Mouse (Mus musculus): ENCODE measurements at regions not wholly inside any gene's neighbourhood (a gene's known extent, or its start where the extent isn't known, plus 50 kb on each side); places are given as distances from the start of the nearest gene placed in this dataset.

DNA sequence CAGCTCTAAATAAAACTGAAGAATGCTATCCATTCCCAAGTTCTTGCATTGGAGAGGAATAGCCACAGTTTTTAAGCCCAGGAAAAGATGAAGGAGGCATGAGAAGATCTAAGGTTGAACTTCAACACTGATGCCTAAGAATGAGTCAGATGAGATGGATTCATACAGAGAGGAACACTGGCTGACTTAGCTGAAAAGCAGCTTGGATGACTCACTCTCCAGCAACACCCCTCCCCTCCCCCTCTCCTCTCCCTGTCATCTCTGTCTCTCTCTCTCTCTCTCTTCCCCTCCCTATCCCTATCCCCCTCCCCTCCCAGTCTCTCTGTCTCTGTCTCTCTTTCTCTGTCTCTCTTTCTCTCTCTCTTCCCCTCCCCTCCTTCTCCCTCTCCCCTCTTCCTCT lies 186.4 kb upstream of the Id4 start:
- TF ChIP-seq EP300 (IDR thresholded peaks at IDR 0.05; ENCODE audit: insufficient read depth, low read depth, low read length) = no peak
- TF ChIP-seq POLR2A (IDR thresholded peaks at IDR 0.05; ENCODE audit: insufficient read depth, low read length) = no peak
- no peak for TF ChIP-seq CTCF (IDR thresholded peaks at IDR 0.05; ENCODE audit: low read depth, low read length)
